Mouse (Mus musculus) cortical plate, adult 2 months (tissue): ENCODE measurements at regions not wholly inside any gene's neighbourhood (a gene's known extent, or its start where the extent isn't known, plus 50 kb on each side); places are given as distances from the start of the nearest gene placed in this dataset.

ENCODE experiments used
- CTCF ChIP-seq: fragments of 200-500 bp; IDR thresholded peaks from 2 replicates; pipeline ENCODE4 v1.5.1; 2011; ENCODE audit warnings: mild to moderate bottlenecking, control low read depth, low read length; ENCODE audit not compliant: insufficient read depth; ENCODE audit errors: extremely low read depth
- POLR2A ChIP-seq: fragments of 200-500 bp; IDR thresholded peaks from 2 replicates; pipeline ENCODE4 v1.6.1; 2011; ENCODE audit warnings: mild to moderate bottlenecking, low read length, control low read depth; ENCODE audit not compliant: insufficient read depth; ENCODE audit errors: extremely low read depth

DNA sequence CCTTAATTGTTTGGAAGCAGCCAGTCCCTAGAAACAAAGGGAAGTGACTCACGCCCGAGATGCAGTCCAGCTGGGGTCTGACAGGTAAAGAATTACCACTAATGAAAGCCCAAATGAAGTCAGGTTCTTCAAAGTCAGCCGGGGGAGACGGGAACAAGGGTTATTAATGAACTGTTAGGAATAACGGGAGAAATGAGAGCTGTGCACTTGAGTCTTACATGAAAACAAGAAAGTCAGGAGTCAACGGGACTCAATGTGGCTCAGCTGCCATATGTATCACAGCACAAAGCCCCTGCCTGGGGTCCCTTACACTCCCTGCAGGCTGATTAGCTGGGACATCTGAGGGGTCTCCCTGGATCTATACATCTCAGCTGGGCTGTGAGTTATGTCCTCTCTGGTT, 354.7 kb upstream of the Adamts9 start:
- TF ChIP-seq CTCF, result no peak
- no peak for TF ChIP-seq POLR2A
